Mouse (Mus musculus): Measurements from ENCODE around the gene Emilin1. TPM values are rescaled to one million over a fixed set of nuclear protein-coding genes. Genes with fewer than 3 reads are reported as not detected.

Emilin1 gene
- polyA plus RNA-seq, 1 experiment from 2014 or later = 85.6 TPM

GRCm38 (mm10) chr5:30919831-30920614 is 6.8 kb downstream of the Emilin1 start:
- no peak for TF ChIP-seq EP300 (optimal IDR thresholded peaks at IDR 0.05)
- TF ChIP-seq CTCF (IDR thresholded peaks at IDR 0.05; ENCODE audit: low read depth) = no peak
- Histone ChIP-seq H3K9me3 (ENCODE audit: control insufficient read depth, low read length) (no peaks in the 10 kb centered on the region), H3K4me3 (ENCODE audit: low read depth, low read length) (no peak overlapping the region), H3K4me1 (replicated peaks; ENCODE audit: control insufficient read depth, insufficient read depth) (no peaks in the 10 kb centered on the region; the same call in 1 of the 2 replicates), H3K27ac (replicated peaks) (peak overlapping the region; percentile 35), H3K27me3 (ENCODE audit: control insufficient read depth, insufficient read depth, low read length) (no peaks in the 10 kb centered on the region), H3K4me2 (replicated peaks; ENCODE audit: low read depth) (peak overlapping the region; percentile 77; the same call in 1 of the 2 replicates), H3K36me3 (ENCODE audit: control insufficient read depth, insufficient read depth, low read length) (peaks cover 16% of the 10 kb centered on the region), H3K9ac (ENCODE audit: low read length) (no peak overlapping the region)
- ATAC-seq (ENCODE audit: low FRiP score, low TSS enrichment) = no peak
- no peak for DNase-seq (ENCODE audit: low spot score)
- 63% methylated on average over 11 of the region's 11 CpGs for WGBS

GRCm38 (mm10) chr5:30920621-30921020 is 7.4 kb downstream of the Emilin1 start:
- Histone ChIP-seq H3K4me1 (replicated peaks; ENCODE audit: control insufficient read depth, insufficient read depth) (no peaks in the 10 kb centered on the region), H3K27me3 (ENCODE audit: control insufficient read depth, insufficient read depth, low read length) (no peaks in the 10 kb centered on the region), H3K9me3 (ENCODE audit: control insufficient read depth, low read length) (no peaks in the 10 kb centered on the region), H3K4me2 (replicated peaks; ENCODE audit: low read depth) (peak overlapping the region; percentile 77), H3K27ac (replicated peaks) (peak overlapping the region; percentile 35), H3K36me3 (ENCODE audit: control insufficient read depth, insufficient read depth, low read length) (peaks cover 16% of the 10 kb centered on the region), H3K4me3 (ENCODE audit: low read depth, low read length) (peak overlapping the region; percentile 47), H3K9ac (ENCODE audit: low read length) (peak overlapping the region; percentile 41; the same call in 1 of the 2 replicates)
- 47% methylated on average over 19 of the region's 19 CpGs for WGBS
- no peak for TF ChIP-seq CTCF (IDR thresholded peaks at IDR 0.05; ENCODE audit: low read depth)
- TF ChIP-seq EP300 (optimal IDR thresholded peaks at IDR 0.05) = no peak
- ATAC-seq (ENCODE audit: low FRiP score, low TSS enrichment) (peak; percentile 21; the same call in 1 of the 2 replicates), DNase-seq (ENCODE audit: low spot score) (peak; percentile 66)

- Histone ChIP-seq H3K9me3 (ENCODE audit: control insufficient read depth, low read length) (no peaks in the 10 kb centered on the region), H3K4me1 (replicated peaks; ENCODE audit: control insufficient read depth, insufficient read depth) (no peaks in the 10 kb centered on the region), H3K9ac (ENCODE audit: low read length) (peak within 1 kb of the TSS; percentile 56), H3K27ac (replicated peaks) (peak within 1 kb of the TSS; percentile 81), H3K27me3 (ENCODE audit: control insufficient read depth, insufficient read depth, low read length) (no peaks in the 10 kb centered on the region), H3K36me3 (ENCODE audit: control insufficient read depth, insufficient read depth, low read length) (peaks cover 16% of the 10 kb centered on the region), H3K4me3 (ENCODE audit: low read depth, low read length) (peak within 1 kb of the TSS; percentile 47), H3K4me2 (replicated peaks; ENCODE audit: low read depth) (peak within 1 kb of the TSS; percentile 77)
- DNase-seq (ENCODE audit: low spot score) (peak; percentile 95), ATAC-seq (ENCODE audit: low FRiP score, low TSS enrichment) (peak; percentile 85)
- WGBS = 2% methylated on average over 39 of the region's 40 CpGs
- TF ChIP-seq EP300 (optimal IDR thresholded peaks at IDR 0.05) = no peak
- TF ChIP-seq CTCF (IDR thresholded peaks at IDR 0.05; ENCODE audit: low read depth) = peak; percentile 88
These were observed 8.2 kb downstream of the Emilin1 start, which contains the start of gene Khk for GRCm38 (mm10) chr5:30921256-30922033. Khk (plus strand) TSS chr5:30921431.

- TF ChIP-seq CTCF (IDR thresholded peaks at IDR 0.05; ENCODE audit: low read depth) (no peak), EP300 (optimal IDR thresholded peaks at IDR 0.05) (no peak)
- DNase-seq (ENCODE audit: low spot score) (no peak), ATAC-seq (ENCODE audit: low FRiP score, low TSS enrichment) (no peak)
- Histone ChIP-seq H3K4me1 (replicated peaks; ENCODE audit: control insufficient read depth, insufficient read depth) (no peaks in the 10 kb centered on the region), H3K27ac (replicated peaks) (no peak overlapping the region), H3K4me2 (replicated peaks; ENCODE audit: low read depth) (peak overlapping the region; percentile 77), H3K4me3 (ENCODE audit: low read depth, low read length) (peak overlapping the region; percentile 47; the same call in 1 of the 2 replicates), H3K9me3 (ENCODE audit: control insufficient read depth, low read length) (no peaks in the 10 kb centered on the region), H3K36me3 (ENCODE audit: control insufficient read depth, insufficient read depth, low read length) (peaks cover 10% of the 10 kb centered on the region), H3K9ac (ENCODE audit: low read length) (0 out of 2 replicates have a peak overlapping the region, but pooled peaks have one; percentile 9), H3K27me3 (ENCODE audit: control insufficient read depth, insufficient read depth, low read length) (no peaks in the 10 kb centered on the region)
- WGBS = 49% methylated on average over 10 of the region's 10 CpGs
These were observed 9.4 kb downstream of the Emilin1 start for GRCm38 (mm10) chr5:30922581-30923041.

- H3K4me2 ChIP-seq (replicated peaks; ENCODE audit: low read depth) = no peak overlapping the region
- no peak for TF ChIP-seq EP300 (optimal IDR thresholded peaks at IDR 0.05)
- TF ChIP-seq CTCF (IDR thresholded peaks at IDR 0.05; ENCODE audit: low read depth) = no peak
- DNase-seq (ENCODE audit: low spot score) (no peak), ATAC-seq (ENCODE audit: low FRiP score, low TSS enrichment) (no peak)
- H3K9ac ChIP-seq (ENCODE audit: low read length) = no peak overlapping the region
- H3K4me3 ChIP-seq (ENCODE audit: low read depth, low read length) = no peak overlapping the region
- no peaks in the 10 kb centered on the region for H3K27me3 ChIP-seq (ENCODE audit: control insufficient read depth, insufficient read depth, low read length)
- no peaks in the 10 kb centered on the region for H3K9me3 ChIP-seq (ENCODE audit: control insufficient read depth, low read length)
- H3K36me3 ChIP-seq (ENCODE audit: control insufficient read depth, insufficient read depth, low read length) = peaks cover 5% of the 10 kb centered on the region
- no peak overlapping the region for H3K27ac ChIP-seq (replicated peaks)
- no peaks in the 10 kb centered on the region for H3K4me1 ChIP-seq (replicated peaks; ENCODE audit: control insufficient read depth, insufficient read depth)
- 71% methylated on average over 6 of the region's 6 CpGs for WGBS
These were observed 9.9 kb downstream of the Emilin1 start for GRCm38 (mm10) chr5:30923119-30923518.
